Mouse (Mus musculus): ENCODE measurements around the gene Rbfox2.
A peak's percentile ranks its signal among the peaks of the same experiment; 100 is the strongest.
"Not testable (repeated sequence)": the region's sequence is repeated elsewhere in the genome, so short reads cannot be mapped to it uniquely, and the experiment has no call there.

The Rbfox2 gene

GRCm38 (mm10) chr15:77091394-77091793 is 215.4 kb downstream of the Rbfox2 start:
- DNase-seq = no peak

GRCm38 (mm10) chr15:77090531-77090930 is 216.3 kb downstream of the Rbfox2 start:
- DNase-seq = no peak

- DNase-seq = peak; percentile 14
Observed at GRCm38 (mm10) chr15:77089249-77089648, 217.6 kb downstream of the Rbfox2 start.

- no peak for DNase-seq
Observed at GRCm38 (mm10) chr15:77086488-77086887, 220.3 kb downstream of the Rbfox2 start.

DNA sequence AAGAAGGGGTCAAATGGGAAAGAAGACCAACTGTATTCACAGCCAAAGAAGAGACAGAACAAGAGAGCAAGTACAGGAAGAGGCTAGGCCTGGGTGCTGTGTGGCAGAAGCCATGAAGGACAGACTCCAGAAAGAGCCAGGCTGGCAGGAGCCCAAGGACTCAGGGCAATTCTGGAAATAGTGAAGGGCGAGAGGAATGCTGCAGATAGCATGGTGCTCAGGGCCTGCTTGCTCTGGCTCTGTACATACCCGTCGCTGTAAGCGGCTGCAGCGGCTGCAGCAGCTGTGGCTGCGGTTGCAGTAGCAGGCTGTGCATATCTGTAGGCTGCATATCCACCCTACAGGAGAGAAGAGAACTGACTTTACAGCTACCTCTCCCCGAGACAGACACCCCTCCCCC is 221.0 kb downstream of the Rbfox2 start:
- peak; percentile 16 for DNase-seq

- DNase-seq = no peak
Observed at GRCm38 (mm10) chr15:77081454-77081853, 225.3 kb downstream of the Rbfox2 start.

DNA sequence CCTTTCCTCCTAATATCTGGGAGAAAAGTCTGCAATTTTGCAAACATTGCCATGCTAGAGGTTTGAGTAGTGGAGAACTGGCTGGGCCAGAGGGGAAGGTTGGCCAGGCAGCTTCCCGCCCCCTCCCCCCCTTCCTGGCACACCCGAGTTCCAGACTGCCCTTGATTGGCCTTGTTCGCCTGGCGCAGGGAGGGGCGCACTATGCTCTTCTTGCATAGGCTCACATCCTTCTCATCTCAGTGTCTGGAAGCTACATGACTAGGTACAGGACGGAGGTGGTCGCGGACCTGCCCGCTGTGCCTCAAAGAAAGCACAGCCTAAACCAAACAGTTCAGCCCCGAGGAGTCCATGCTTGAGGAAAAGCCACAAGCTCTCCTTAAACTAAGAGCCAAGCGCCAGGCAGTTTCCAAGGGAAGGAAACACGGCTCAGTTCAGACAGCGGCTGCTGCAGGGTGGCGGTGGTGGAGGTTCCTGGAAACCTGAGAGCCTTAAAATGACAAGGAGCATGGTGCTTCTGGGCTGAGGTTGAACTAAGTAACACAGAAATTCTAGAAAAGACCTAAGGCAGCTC is 226.0 kb downstream of the Rbfox2 start:
- no peak for DNase-seq

GRCm38 (mm10) chr15:77079890-77080361 is 226.9 kb downstream of the Rbfox2 start:
- no peak for DNase-seq

DNA sequence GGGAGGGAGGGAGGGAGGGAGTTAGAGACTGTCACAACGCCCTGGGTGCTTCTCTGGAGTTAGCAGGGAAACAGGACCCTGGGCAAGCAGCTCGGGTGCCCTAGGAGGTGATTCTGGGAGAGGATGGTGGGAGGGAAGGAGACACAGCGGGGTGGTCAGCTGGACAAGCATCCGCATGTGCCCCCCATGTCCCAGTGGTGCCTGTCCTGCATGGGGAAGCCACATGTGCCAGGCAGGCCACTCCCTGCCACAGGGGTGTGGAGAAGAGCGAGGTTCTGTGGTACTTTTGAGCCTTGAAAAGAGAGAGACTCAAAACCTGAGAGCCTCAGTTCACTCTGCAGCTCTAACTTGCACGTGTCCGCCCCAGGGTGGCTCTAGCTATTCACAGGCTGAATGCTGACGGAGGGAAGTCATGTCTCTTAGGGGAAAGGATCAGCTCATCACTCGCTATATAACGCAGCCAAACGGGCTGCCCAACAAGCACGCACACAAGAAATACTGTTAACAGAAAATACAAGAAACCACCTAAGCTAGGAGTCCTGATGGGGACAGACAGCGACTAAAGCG is 227.5 kb downstream of the Rbfox2 start:
- DNase-seq = no peak

DNA sequence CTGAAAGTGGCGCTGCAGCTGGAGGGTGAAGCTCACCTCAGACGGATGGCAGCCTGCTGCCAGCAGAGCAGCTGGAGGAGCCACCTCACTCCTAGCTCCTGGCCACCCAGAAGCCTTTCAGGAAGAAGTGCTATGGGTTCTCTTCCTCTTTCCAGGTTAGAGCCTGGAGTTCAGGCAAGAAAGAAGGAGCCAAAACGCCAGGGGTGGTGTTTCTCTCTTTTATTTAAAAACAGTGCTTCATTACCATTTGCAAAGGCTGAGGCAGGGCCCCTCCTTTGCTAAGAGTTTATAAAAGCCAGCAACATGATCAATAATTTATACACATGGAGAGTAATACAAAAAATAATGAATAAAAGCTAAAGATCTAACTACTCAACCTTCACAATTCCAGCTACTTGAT is 228.0 kb downstream of the Rbfox2 start:
- DNase-seq = no peak

DNA sequence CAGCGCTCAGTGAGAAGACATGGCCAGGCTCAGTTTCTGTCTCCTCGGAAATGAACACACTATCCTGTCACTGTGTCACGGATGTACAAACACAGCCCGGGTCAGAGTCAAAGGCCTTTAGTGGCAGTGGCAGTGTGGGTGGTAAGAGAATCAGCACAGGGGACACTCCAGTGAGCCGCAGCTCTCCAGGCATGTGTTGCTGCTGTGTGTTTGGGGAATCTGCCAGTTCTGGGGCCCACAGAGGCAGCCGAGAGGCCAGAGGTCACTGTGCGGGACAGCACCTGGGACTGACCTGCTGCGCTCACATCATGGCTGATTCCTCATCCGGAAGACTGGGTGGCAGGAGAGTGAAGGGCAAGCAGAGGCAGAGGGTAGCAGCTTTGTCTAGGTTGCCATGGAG is 228.9 kb downstream of the Rbfox2 start:
- DNase-seq = no peak

DNA sequence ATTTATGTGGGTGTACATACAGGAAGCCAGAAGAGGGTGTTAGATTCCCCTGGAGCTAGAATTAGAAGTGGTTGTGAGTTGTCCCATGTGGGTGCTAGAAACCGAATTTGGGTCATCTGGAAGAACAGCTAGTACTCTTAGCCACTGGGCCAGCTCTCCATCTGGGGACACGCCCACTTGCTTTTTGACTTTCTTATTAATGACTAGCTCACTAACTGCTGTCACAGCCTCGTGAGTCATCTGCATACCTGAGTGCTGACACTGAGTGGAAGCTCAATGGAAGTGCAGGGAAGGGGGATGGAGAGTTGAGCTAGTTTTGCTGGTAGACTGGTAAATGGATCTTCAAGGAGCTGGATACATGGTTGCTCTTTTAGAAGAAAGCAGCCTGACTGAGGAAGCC is 230.3 kb downstream of the Rbfox2 start:
- no peak for DNase-seq

GRCm38 (mm10) chr15:77072556-77073163 is 234.1 kb downstream of the Rbfox2 start:
- no peak for DNase-seq

DNA sequence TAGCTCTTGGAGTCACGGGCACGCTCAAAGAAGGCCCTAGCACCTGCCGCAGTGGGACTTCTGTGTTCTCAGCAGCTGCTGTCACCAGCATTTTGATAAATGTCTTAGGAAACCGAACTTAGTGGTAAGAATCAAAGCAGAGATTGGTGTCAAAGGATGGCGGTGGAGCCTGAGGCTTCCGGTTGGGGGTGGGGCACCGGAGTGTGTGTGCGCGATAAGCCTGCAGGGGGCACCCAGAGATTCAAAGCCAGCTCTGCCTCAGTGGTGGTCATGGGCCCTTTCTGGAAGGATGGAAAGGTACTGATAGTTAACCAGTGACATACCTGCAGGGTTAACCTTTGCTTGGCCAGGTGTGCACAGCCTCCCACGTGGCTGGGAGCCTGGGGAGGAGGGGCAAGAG is 235.3 kb downstream of the Rbfox2 start:
- no peak for DNase-seq

DNA sequence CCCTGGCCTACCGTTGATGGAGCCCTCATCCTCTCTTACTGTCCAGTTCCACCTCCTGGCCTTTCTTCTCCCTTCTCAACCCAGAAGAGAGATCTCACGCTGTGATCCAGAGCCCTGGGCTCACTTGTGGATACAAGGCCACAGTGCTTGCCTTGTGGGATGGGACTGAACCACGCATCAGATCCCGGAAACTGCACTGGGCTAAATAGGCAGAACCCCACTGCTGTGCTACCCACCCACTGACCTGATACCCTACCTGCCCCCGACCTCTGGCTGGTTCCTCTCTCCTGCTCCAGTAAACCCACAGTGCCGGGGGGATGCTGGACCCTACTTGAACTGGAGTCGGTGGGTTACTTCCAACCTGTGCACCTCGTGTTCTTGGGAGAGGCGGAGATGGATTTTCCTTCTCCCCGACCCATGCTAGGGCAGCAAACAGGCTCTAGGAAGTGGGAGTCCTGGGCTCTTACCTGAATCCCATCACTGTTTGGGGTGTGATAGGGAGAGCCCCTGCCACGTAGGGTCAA is 236.0 kb downstream of the Rbfox2 start:
- DNase-seq = no peak

DNA sequence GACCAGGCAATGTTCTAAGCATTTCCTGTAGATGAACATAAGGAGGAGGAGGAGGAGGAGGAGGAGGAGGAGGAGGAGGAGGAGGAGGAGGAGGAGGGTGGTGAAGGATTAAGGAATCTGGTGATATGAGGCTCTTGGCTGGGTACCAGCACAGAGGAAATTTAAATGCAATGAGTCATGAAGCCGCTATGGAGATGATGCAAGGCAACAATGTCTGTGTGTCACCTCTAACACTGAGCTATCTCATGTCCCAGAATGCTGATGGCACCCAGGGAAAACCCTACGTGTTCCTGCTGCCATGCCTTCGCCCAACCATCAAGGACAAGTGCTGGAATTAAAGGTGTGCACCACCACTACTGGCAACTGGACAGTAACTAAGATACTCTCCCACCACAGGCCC is 237.8 kb downstream of the Rbfox2 start:
- no peak for DNase-seq

DNA sequence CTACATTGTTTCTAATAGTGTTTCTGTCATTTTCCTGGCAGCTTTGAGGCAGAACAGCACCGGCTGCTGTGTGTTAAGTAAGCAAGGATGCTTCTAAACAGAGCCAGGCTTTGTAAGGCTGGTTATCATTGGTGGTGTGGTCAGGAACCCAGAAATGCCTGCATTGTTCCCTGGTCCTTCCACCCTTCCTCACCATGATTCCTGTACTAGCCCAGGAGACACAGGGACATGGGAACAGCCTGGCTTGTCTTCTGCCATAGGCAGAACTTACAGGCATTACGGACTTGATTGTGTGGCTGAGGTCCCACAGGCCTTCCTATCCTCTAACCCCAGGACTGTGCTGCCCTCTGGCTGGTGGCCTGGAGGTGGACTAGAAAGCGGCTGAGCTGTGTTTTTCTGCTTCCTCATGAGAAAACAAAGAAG is 238.4 kb downstream of the Rbfox2 start:
- DNase-seq = no peak

GRCm38 (mm10) chr15:77066233-77066632 is 240.6 kb downstream of the Rbfox2 start:
- no peak for DNase-seq

GRCm38 (mm10) chr15:77065259-77065852 is 241.4 kb downstream of the Rbfox2 start:
- DNase-seq = no peak

GRCm38 (mm10) chr15:77062746-77063145 is 244.1 kb downstream of the Rbfox2 start:
- DNase-seq = no peak

DNA sequence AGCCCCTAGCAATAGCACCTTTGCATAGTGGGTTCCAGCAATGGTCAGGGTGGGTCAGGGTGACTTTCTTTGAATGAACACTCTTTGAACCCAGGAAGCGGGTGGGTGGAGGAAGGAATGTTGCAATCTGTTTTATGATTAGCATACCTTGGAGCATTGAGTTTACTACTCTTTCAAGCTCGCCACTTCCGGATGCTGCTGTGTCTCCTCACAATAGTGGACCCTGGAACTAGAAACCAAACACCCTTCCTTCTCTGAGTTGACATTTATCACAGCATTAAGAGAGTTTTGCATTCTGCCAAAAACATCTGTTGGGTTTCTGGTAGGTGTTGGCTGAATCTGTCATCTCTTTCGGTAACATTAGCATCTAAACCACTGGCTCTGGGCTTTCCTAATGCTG is 247.4 kb downstream of the Rbfox2 start:
- not testable (repeated sequence) for DNase-seq

DNA sequence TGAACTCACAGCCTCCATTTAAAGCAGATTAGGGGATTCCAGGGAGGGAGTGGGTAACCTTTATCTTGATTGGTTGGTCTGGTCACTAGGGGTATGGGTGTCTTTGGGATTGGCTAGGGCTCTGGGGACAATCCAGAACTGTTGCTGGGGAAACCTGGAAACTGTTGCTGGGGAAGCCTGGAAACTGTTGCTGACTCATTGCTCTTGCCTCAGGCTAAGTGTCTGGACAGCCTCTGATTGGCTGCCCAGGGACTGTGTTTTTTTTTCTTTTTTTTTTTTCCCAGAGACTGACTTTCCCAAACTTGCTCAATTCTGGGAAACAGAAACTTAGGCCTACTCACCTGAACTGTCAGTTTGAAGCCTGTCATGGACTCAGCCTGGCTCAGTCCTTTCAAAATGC is 248.2 kb downstream of the Rbfox2 start:
- no peak for DNase-seq

GRCm38 (mm10) chr15:77056791-77057051 is 250.1 kb downstream of the Rbfox2 start:
- DNase-seq = no peak
